Mouse (Mus musculus) cerebellum, adult 2 months (tissue): ENCODE results near the gene Dennd6a. TPM values are rescaled to one million over a fixed set of nuclear protein-coding genes. Genes with fewer than 3 reads are reported as not detected.

Experiments used
- DNase-seq, 2 experiments: peaks; one replicate each; pipeline ENCODE4 v3.0.0; 2021
- H3K27ac ChIP-seq: fragments of 200-500 bp; 2 replicates; pipeline ENCODE4 v1.5.1; 2012; ENCODE audit warnings: low read length, control low read depth, inconsistent platforms; ENCODE audit not compliant: insufficient read depth
- H3K27me3 ChIP-seq: fragments of 200-500 bp; 2 replicates; pipeline ENCODE4 v1.6.1; 2012; ENCODE audit warnings: inconsistent platforms, mild to moderate bottlenecking, low read length, moderate library complexity; ENCODE audit not compliant: control insufficient read depth, insufficient read depth
- H3K4me1 ChIP-seq: fragments of 200-500 bp; 2 replicates; pipeline ENCODE4 v1.6.1; 2011; ENCODE audit warnings: low read length; ENCODE audit not compliant: control insufficient read depth, insufficient read depth
- H3K4me3 ChIP-seq: fragments of 200-500 bp; replicated peaks from 2 replicates; pipeline ENCODE3; 2011; ENCODE audit warnings: mild to moderate bottlenecking, low read depth, low read length, control low read depth; ENCODE audit not compliant: insufficient read depth
- CTCF ChIP-seq: fragments of 200-500 bp; IDR thresholded peaks from 2 replicates; pipeline ENCODE4 v1.5.1; 2011; ENCODE audit warnings: low read depth, mild to moderate bottlenecking, control low read depth, low read length, moderate library complexity, borderline replicate concordance; ENCODE audit not compliant: insufficient read depth
- POLR2A ChIP-seq: fragments of 200-500 bp; IDR thresholded peaks from 2 replicates; pipeline ENCODE4 v1.6.1; 2011; ENCODE audit warnings: low read length, control low read depth, borderline replicate concordance; ENCODE audit not compliant: insufficient read depth
- WGBS: fragments of 180-500 bp; shearing (Covaris S2); methylation state at CpG from one replicate; pipeline ENCODE4 v1.1.7; 2018; 5-methylcytosine and 5-hydroxymethylcytosine counted together
- polyA plus RNA-seq: library from polyadenylated mRNA; depleted of rRNA; stranded (reverse); fragments of >200 nt; gene quantifications from 2 replicates; pipeline ENCODE4 v1.2.3, GENCODE M21; 2012

Gene Dennd6a
- polyA plus RNA-seq, 1 experiment = 21.4 TPM

DNA sequence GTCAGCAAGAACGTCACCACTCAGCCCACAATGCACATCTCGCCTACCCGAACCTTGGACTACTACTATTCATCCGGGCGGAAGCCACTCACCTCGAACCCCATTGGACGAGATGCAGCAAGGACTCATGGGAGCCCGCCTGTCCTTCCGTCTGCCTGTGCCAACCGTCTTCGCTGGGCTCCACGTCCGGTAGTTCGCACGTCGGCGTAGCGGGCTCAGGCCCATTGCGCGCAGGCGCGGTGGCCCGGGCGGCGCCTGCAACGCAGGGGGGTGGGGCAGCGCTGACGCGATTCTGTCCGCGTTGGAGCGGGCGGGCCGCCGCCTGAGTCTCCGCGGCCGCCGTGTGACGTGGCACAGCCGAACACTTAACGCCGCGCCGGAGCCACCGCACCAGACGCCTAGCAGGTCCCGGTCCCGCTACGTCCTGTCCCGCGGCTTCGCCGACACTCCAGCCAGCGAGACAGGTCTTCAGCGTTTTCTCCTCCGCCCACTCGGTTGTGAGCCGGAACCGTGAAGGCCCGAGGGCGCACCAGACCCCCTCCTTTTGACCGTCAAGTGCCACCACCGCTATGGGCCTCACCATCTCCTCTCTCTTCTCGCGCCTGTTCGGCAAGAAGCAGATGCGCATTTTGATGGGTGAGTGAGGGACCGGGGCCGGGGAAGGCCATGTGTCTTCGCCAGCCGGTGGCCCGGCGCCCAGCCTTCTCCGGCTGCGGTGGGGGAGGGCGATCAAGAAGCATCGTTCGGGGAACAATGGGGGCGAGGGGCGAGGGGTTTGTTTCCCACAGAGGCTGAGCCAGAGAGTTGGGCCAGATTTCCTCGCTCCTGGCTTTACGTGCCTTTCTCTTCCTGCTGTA is 64.4 kb downstream of the Dennd6a start, which contains the start of gene Arf4:
Gene Arf4, plus strand, starts transcription at position 224 of the 857 bp plus-strand sequence.
- under 1% methylated on average over 83 of the region's 83 CpGs for WGBS
- Histone ChIP-seq H3K27me3 (no peaks in the 10 kb centered on the region), H3K4me1 (no peaks in the 10 kb centered on the region), H3K27ac (peak within 1 kb of the TSS; percentile 74), H3K4me3 (peak within 1 kb of the TSS; percentile 68)
- DNase-seq = peak; percentile 98 to 100
- no peak for TF ChIP-seq CTCF
- peak; percentile 79 for TF ChIP-seq POLR2A

DNA sequence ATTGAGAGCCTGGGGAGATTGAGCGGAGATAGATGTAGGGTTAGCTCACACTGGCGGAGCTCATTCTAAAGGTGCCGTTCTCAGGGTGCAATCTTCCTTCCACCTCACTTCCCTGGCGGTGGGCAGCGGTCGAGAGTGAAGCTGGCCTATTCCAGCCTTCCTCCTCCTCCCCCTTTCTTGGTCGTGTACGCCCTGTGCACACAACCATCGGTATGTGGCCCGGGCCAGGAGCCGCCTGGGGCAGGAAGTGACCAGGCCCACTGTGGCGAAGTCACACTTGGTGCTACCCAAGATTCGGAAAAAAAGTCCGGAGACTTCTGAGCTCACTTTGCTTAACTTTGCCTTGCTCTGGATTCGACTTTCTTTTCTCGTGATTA is 65.0 kb downstream of the Dennd6a start:
- peak in 1 of 2 experiments; percentile 49 for DNase-seq
- peak overlapping the region; percentile 74; the same call in 1 of the 2 replicates for H3K27ac ChIP-seq
- no peaks in the 10 kb centered on the region for H3K27me3 ChIP-seq
- WGBS = 0% methylated on average over 16 of the region's 16 CpGs
- TF ChIP-seq CTCF (no peak), POLR2A (no peak)
- peak overlapping the region; percentile 68 for H3K4me3 ChIP-seq
- H3K4me1 ChIP-seq = no peaks in the 10 kb centered on the region

DNA sequence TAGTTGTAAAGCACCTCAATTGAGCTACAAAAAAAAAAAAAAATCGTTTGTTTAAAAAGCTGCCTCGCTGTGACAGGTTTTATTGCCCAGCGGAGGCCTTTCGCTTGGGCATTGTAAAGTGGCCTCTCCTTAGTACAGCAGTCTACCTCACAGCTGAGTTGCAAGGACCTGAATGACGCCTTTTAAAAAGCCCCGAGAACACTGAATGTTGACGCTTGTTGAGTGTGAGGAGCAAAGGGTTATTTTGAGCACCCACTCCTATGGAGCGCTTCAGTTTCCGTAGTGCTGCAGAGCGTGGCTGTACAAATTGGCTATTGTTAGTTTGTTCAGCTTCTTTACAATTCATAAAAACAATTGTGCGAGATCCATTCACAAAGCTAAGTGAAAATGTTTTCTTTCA is 65.6 kb downstream of the Dennd6a start:
- no peak for TF ChIP-seq POLR2A
- no peak for TF ChIP-seq CTCF
- Histone ChIP-seq H3K4me3 (peak overlapping the region; percentile 68), H3K27ac (0 out of 2 replicates have a peak overlapping the region, but pooled peaks have one; percentile 17), H3K27me3 (no peaks in the 10 kb centered on the region), H3K4me1 (no peaks in the 10 kb centered on the region)
- no peak for DNase-seq
- 1% methylated on average over 11 of the region's 11 CpGs for WGBS

DNA sequence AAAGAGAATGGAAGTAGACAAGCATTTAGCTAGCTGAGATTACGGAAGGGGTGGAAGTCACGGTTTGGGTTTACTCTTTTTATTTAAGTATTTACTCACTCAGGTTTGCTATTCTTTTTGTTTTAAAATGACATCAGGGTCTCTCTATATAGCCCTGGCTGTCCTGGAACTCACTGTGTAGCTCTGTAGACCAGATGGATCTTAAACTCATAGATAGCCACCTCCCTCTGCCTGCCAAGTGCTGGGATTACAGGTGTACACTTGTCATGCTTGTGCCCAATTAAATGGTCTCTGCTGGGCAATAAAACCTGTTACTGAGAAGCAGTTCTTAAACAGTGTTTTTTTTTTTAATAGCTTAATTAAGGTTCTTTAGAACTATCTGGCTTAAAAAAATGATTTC is 66.3 kb downstream of the Dennd6a start:
- TF ChIP-seq POLR2A = no peak
- TF ChIP-seq CTCF = peak; percentile 50; the same call in 1 of the 2 replicates
- Histone ChIP-seq H3K4me3 (peak overlapping the region; percentile 42), H3K4me1 (no peaks in the 10 kb centered on the region), H3K27me3 (no peaks in the 10 kb centered on the region), H3K27ac (no peak overlapping the region)
- 9% methylated on average over 2 of the region's 2 CpGs for WGBS
- DNase-seq = peak in 1 of 2 experiments; percentile 57

DNA sequence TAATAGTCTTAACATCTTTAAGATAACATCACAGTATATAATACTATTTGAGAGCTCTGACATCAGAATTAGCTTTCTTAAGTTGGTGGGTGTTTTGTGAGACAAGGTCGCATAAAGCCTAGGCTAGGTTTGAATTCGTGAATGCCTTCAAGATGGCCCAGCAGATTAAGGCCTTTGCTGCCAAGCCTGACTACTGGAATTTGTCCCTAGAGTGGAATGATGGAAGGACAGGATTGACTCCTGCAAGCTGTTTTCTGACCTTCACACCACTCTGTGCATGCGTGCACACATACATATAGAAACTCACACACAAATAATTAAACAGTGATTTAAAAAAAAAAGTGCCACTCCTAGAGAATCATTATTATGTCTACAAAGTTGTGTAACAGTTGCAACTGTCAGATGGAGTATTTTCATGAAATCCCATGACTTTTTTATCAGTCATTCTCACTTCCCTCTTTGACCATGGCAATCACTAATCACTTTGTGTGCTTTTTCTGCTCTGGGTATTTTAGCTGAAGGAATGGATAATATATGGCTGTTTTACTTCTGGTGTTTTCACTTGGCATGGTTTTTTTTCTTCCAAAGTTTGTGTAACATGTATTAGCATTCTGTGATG is 69.5 kb downstream of the Dennd6a start:
- TF ChIP-seq POLR2A (no peak), CTCF (no peak)
- WGBS = 34% methylated on average over 3 of the region's 3 CpGs

DNA sequence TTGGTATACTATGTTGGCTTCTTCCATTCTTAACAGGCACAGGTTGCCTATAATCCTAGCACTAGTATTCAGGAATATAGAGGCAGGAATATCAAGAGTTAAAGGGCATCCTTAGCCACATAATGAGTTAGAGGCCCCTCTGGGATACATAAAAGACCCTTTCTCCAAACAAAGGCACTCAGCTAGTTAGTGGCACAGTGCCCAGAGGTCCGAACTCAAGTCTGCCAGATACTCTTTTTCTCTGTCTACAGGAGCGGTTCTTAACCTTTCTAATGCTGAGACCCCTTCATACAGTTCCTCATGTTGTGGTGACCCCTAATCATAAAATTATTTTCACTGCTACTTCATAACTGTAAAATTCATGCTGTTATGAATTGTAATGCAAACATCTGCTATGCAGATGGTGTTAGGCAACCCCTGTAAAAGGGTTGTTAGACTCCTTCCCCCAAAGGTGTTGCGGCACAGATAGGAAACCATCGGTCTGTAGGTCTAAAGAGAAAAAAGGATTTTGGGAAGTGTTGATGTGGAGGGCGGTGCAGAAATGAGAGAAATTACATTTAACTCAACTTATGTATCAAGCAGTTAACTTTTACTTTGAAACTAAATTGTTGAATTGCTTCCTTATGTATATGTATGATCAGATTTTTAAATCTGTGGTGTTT is 72.5 kb downstream of the Dennd6a start:
- 40% methylated on average over 5 of the region's 5 CpGs for WGBS
- no peak overlapping the region for H3K4me3 ChIP-seq
- H3K27ac ChIP-seq = no peak overlapping the region
- TF ChIP-seq CTCF (no peak), POLR2A (no peak)
- no peaks in the 10 kb centered on the region for H3K4me1 ChIP-seq
- DNase-seq = no peak
- H3K27me3 ChIP-seq = no peaks in the 10 kb centered on the region

More for the DNA sequence above, 69.5 kb downstream of the Dennd6a start:
- no peak overlapping the region for H3K27ac ChIP-seq
- DNase-seq = no peak
- H3K4me3 ChIP-seq = no peak overlapping the region
- H3K27me3 ChIP-seq = no peaks in the 10 kb centered on the region
- no peaks in the 10 kb centered on the region for H3K4me1 ChIP-seq

DNA sequence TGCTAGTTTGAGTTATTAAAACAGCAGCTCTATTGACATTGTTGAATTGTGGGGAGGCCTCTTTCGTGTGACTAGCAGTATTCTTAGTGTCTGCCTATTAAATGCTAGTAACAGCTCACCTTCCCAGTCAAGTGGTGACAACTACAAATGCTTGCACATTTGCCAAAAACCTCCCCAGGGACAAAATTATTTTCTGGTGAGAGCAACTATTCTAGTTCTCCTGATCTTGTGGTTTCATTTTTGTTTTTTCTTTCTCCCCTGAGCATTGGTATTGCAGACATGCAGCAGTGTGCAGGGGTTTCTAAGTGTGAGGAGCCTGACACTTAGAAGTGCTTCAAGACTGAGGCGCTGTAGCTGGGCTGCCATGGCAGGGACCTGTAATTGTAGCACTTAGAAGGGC is 74.2 kb downstream of the Dennd6a start:
- no peak overlapping the region for H3K27ac ChIP-seq
- TF ChIP-seq CTCF (no peak), POLR2A (no peak)
- H3K27me3 ChIP-seq = no peaks in the 10 kb centered on the region
- WGBS = 73% methylated on average over 2 of the region's 2 CpGs
- no peak for DNase-seq
- H3K4me1 ChIP-seq = no peaks in the 10 kb centered on the region
- H3K4me3 ChIP-seq = no peak overlapping the region

DNA sequence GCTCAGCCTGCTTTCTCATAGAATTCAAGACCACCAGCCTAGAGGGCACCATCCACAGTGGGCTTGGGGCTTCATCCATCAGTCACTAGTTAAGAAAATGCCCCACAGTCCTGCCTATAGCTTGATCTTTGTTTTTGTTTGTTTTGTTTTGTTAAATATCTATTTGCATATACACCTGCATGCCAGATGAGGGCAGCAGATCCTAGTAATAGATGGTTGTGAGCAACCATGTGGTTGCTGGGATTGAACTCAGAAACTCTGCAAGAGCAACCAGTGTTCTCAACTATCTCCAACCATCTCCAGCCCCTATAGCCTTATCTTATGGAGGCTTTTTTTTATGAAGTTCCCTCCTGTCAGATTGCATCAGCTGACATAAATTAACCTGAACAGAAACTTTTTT is 78.2 kb downstream of the Dennd6a start:
- TF ChIP-seq POLR2A (no peak), CTCF (no peak)
- H3K27ac ChIP-seq = no peak overlapping the region

More for the DNA sequence above, 78.2 kb downstream of the Dennd6a start:
- no peaks in the 10 kb centered on the region for H3K27me3 ChIP-seq
- H3K4me3 ChIP-seq = no peak overlapping the region
- no peak for DNase-seq
- H3K4me1 ChIP-seq = no peaks in the 10 kb centered on the region
